Mouse (Mus musculus): ENCODE measurements around the gene Slc25a24.

Slc25a24 gene

GRCm38 (mm10) chr3:109171070-109171778 lies 48.3 kb downstream of the Slc25a24 start:
- DNase-seq (ENCODE audit: low spot score): peak; percentile 68

DNA sequence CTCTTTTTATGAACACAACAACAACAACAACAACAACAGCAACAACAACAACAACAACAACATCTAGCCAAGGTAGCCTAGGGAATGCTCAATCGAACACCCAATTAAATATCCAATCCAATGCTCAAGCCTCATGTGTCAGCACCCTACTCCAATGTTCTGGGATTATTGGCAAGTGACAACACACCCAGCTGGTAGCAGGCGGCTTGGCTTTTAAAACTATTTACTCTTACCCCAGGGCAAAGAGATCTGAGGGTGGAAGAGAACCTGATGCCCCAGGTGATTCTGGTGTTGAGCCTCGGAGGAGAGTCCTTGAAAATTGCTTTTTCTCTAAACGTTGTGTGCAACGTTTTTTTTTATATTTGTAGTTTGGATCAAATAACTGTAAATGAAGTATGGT lies 51.4 kb downstream of the Slc25a24 start:
- DNase-seq (ENCODE audit: low spot score): no peak

DNA sequence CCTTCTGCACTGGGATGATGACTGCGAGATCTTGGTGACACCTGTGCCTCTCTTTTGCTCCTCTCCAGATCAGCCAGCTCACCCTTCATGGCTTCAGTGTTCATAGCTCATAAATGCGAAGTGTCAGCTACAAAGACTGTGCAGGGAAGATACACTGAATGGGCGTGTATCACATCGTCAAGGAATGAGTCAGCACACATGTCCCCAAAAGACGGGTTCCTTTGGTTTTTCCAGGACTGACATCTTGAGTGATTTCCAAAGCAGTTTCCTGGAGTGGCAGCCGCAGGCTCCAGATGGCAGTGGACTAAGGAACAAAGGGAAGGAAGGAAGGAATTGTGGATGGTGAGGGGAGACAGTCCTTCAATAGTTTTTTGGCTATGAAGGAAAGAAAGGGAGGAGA lies 55.8 kb downstream of the Slc25a24 start:
- no peak for DNase-seq (ENCODE audit: low spot score)

DNA sequence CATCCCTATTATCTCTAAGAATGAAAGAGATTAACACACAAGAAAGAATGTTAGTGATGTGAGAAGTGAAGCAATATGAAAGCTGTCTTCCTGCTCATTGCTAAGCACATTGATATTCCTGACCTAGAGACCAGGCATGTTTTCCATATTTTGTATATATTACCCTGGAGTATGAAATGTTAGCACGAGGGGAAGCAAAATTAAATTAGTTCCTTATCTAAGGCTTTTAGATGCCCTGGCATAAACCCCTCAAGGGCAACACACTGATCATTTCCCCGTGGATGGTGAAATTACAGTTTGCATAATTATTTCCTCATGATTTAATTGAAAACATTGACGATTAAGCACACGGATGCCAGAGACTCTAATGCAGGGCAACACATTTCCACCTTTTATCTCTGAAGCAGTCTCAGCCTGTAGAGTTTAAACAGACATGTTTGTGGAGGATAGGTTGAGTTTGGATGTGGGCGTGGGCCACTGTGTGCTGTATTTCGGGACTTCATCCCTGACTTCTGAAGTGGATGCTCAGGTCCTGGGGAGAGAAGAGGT lies 56.7 kb downstream of the Slc25a24 start:
- no peak for DNase-seq (ENCODE audit: low spot score)

- no peak for DNase-seq (ENCODE audit: low spot score)
Observed at GRCm38 (mm10) chr3:109196166-109196565, 73.2 kb downstream of the Slc25a24 start.

DNA sequence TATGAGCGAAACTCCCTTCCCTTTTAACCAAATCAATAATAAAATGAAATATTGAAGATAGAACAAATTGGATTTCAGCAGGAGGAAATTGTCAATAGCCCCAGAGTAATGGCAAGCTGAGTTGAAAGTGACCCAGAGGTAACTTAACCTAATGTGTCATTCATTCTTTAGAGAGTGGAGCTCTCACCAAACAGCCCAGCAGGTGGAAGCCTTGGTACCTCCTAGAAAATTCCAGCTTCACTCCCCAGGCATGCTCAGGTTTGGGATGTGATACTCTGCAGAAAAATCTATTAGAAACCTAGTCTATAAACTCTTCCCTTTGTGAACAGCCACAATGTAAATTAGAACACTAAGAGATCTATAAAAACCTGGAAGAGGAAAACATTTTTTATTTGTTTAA lies 76.3 kb downstream of the Slc25a24 start:
- DNase-seq (ENCODE audit: low spot score): no peak

- DNase-seq (ENCODE audit: low spot score): no peak
Observed at GRCm38 (mm10) chr3:109212322-109212721, 89.4 kb downstream of the Slc25a24 start.

DNA sequence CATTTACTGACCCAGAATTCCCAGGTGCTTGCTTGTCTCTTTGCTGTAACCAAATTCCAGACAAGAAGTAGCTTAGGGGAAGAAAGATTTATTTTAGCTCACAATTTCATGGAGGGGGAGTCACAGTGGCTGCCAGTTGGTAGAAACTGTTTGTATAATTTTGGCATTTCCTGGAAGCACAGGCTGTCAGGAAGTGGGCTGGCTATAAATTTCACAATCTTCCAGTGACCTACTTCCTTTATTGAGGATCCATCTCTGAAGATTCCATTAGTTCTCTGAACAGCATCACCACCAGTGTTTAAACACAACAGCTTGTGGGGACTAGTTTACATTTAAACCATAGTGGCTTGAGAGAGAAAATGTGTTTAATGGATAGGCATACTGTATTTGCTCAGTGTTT lies 93.4 kb downstream of the Slc25a24 start:
- DNase-seq (ENCODE audit: low spot score): no peak
